Mouse (Mus musculus) cerebellum, postnatal 14 days (tissue): ENCODE measurements around the gene Cacna2d3.
A peak's percentile ranks its signal among the peaks of the same experiment; 100 is the strongest.

Source experiments
- DNase-seq, 2 experiments: peaks; one replicate each; pipeline ENCODE4 v3.0.0; 2021; ENCODE audit warnings: mixed read lengths in 2 of 2

Cacna2d3 gene

DNA sequence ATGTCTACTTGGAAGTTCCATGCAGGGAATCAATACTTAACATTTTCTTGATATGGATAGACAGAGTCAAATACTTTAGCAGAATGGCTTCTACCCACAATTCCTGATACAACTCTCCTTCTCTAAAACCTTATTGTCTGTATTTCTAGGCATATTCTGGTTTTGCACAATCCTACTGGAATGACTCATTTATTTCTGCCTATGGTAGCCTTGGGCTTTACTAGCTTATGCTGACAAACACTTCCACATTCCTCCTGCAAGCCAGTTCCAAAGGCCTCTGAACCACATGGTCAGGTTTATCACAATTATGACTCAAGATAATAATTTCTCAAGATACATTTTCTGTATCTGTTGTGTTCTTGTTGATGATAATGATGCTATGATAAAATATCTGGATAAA, 336.2 kb downstream of the Cacna2d3 start:
- DNase-seq = no peak

DNA sequence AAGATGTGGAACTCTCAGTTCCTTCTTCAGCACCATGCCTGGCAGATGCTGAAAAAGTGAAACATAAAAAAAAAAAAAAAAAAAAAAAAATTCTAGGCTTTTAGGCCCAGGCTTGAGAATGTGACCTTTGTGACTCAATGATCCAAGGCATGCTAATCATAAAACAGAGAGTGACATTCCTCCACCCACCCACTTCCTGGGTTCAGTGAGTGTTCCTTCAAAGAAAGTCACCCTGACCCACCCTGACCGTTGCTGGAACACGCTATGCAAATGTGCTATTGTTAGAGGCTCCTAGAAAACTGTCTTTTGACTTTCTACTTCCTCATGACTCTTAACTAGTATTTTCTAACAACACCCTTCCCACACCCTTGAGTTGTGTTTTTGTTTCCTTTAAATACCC, 338.9 kb downstream of the Cacna2d3 start:
- no peak for DNase-seq

GRCm38 (mm10) chr14:29366911-29367310, 354.8 kb downstream of the Cacna2d3 start:
- DNase-seq = peak; percentile 52 to 66

- no peak for DNase-seq
These were observed 359.2 kb downstream of the Cacna2d3 start for GRCm38 (mm10) chr14:29362448-29362847.

GRCm38 (mm10) chr14:29350627-29351026, 371.0 kb downstream of the Cacna2d3 start:
- DNase-seq = no peak

- no peak for DNase-seq
These were observed 380.1 kb downstream of the Cacna2d3 start for GRCm38 (mm10) chr14:29341581-29341980.

- no peak for DNase-seq
These were observed 380.9 kb downstream of the Cacna2d3 start for GRCm38 (mm10) chr14:29340728-29341127.

- DNase-seq = no peak
These were observed 386.8 kb downstream of the Cacna2d3 start for GRCm38 (mm10) chr14:29334897-29335296.

DNA sequence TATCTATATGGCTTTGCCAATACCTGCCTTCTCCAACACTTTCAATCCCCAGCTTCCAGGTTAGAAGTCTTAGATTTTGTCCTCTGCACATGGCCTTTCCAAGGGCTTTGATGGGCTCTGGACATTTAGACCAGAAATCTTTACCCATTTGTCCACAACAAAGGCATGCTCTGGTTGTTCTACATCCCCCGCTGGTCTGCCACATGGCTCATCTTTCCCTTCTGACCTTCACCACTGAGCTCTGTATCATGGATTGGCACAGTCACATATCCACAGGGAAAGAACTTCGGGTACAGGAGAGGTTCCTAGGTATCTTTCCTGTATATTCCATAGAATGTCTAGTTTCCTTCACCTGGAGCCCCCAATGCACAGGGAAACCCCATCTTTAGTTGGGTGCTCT, 387.4 kb downstream of the Cacna2d3 start:
- DNase-seq = peak; percentile 26 to 59

DNA sequence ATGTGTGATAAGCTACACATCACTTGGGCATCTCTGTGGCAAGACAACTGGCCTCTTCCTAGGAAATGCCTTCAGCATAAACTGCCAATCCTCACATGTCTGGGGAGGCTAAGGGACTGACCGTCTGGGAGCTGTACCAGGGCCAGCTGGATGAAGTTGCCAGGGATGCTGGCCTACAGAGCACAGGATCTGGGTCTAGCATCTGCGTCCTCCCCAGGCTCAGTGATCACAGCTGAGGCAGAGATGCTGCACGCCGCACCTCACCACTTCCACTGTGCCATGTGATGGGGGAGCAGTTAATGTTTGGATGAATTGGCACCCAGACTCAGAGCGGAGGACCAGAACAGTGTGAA, 397.3 kb downstream of the Cacna2d3 start:
- DNase-seq = peak; percentile 87 to 89

DNA sequence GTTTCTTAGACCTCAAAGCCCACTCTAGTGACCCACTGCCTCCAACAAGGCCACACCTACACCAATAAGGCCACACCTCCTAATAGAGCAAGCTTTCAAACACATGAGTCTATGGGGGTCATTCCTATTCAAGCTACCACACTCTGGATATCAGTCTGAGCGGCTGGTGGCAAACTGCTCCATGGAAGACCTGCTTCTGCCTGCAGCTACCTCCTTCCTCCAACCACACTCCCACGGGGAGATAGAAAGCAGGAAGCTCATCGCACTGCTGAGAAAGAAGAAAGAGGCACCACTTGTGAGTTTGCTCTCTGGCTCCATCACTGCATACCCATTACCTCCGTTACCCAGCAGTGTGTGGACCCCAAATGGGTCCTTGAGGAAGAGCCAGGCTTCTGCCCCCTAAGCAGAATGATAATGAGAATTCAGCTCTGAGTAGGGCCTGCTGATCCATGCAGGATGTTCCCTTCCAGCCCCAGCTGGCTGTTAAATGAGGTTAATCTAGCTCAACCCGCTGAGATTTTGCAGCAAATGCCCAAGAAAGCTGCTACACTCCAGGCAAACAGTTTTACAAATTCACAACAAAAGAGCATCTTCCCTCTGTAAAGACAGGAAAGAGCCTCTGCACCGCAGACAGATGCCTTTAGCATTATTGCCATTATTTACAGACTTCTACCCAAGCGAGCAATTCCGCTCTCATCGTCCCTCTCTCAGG, 397.8 kb downstream of the Cacna2d3 start:
- DNase-seq = peak in 1 of 2 experiments; percentile 23

DNA sequence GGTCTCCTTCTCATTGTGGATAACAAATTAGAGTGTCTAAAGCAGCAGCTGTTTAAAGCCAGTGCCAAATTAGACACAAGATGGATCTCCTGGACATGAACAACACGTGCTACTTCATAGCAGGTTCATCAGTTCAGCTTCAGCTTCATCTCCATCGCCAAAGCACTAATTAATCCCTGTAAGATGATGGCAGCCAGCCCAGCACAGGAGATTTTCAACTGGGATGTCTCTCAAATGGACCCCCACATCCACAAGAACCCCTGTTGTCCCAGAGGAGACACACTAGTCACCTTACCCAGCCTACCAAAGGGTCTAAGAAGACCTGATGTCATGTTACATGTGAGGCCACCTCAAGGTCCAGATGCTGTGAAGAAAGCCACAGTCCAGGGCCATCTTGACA, 408.2 kb downstream of the Cacna2d3 start:
- peak; percentile 23 to 42 for DNase-seq

- DNase-seq = peak; percentile 70 to 81
These were observed 416.0 kb downstream of the Cacna2d3 start for GRCm38 (mm10) chr14:29305623-29306022.

GRCm38 (mm10) chr14:29296185-29296754, 425.4 kb downstream of the Cacna2d3 start:
- DNase-seq = no peak

GRCm38 (mm10) chr14:29278901-29279300, 442.8 kb downstream of the Cacna2d3 start:
- peak; percentile 84 to 87 for DNase-seq

GRCm38 (mm10) chr14:29278401-29278800, 443.3 kb downstream of the Cacna2d3 start:
- no peak for DNase-seq

GRCm38 (mm10) chr14:29277701-29278100, 444.0 kb downstream of the Cacna2d3 start:
- no peak for DNase-seq

GRCm38 (mm10) chr14:29273890-29274289, 447.8 kb downstream of the Cacna2d3 start:
- DNase-seq = no peak

GRCm38 (mm10) chr14:29270541-29270940, 451.1 kb downstream of the Cacna2d3 start:
- no peak for DNase-seq

DNA sequence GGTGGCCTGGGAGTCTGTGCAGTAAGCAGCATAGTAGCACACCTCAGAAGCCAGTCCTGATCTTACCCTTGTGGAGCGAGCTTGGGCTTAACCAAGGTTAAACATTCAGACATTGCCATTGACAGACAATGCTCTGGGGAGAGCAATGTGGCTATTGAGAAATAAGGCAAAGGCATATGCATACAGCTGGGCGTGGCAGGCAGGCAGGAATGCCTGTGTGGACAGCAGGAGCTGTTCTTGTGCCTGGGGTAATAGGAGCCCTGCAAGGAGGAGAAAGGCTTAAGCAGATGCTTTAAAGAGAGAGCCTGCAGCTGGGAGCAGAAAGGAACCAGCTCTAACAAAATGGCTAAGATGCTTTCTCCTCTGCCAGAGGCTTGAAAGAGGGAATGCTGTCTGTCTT, 451.8 kb downstream of the Cacna2d3 start:
- no peak for DNase-seq

- peak; percentile 31 to 50 for DNase-seq
These were observed 453.1 kb downstream of the Cacna2d3 start for GRCm38 (mm10) chr14:29268609-29269008.

DNA sequence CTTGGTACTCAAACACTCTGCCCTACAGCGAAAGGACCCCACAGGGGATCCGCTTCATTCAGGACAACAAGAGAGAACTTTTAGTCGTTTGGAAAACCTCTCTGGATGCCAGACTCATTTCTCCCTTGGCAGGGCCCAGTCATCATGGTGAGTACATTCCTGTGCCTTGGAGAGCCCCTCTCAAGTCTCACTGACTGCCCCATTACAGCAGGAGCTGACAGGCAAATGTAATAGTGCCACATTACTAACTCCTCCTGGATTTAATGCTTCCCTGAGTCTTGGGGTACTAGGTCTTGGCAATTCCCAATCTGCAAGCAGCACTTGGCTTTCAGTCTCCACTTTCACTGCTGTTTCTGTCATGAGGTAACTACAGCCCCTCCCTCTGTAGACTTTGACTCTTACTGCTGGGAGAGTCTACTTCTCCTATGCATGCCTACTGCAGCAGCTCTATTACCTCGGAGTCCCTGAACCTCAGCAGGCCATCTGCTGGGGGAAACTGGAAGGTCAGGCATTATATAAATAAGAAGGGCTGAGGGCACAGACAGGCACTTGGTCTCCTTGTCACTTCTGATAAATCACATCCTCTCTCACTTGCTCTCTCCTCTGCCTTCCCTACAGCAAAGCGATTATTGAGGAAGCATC, 454.3 kb downstream of the Cacna2d3 start:
- DNase-seq = peak; percentile 63 to 72

GRCm38 (mm10) chr14:29260621-29261020, 461.0 kb downstream of the Cacna2d3 start:
- DNase-seq = no peak

DNA sequence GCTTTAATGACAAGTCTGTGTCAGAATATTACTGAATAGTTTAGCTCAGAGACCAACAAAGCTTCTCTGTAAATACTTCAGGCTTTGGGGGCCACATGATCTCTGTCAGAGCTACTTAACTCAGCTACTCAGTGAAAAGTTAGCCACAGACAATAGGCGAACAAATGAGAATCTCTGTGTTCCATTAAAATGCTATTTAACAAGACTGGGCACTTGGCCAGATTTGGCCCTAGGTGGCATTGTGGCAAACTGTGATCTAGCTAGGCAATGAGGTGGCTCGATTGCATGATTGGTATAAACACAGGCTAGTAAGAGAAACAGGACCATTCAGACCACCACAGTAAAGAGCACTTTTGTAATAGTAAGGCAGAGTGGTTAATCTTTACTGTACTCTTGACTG, 478.1 kb downstream of the Cacna2d3 start:
- peak; percentile 66 to 69 for DNase-seq
